Mouse (Mus musculus) left cerebral cortex, adult 2 months (tissue): Measurements from ENCODE around the gene Smarce1. TPM values are rescaled to one million over a fixed set of nuclear protein-coding genes. Genes with fewer than 3 reads are reported as not detected.
A peak's percentile ranks its signal among the peaks of the same experiment; 100 is the strongest.
"Not testable (repeated sequence)": the region's sequence is repeated elsewhere in the genome, so short reads cannot be mapped to it uniquely, and the experiment has no call there.

ENCODE experiments used
- DNase-seq, 2 experiments: peaks; one replicate each; pipeline ENCODE4 v3.0.0; 2021 to 2022; ENCODE audit warnings: low spot score in 2 of 2, mixed read lengths in 1 of 2; ENCODE audit errors: extremely low spot score in 1 of 2
- H3K27ac ChIP-seq: fragments of 200-600 bp; 2 replicates; pipeline ENCODE4 v1.8.1; 2022
- H3K4me3 ChIP-seq: fragments of 200-600 bp; 2 replicates; pipeline ENCODE4 v1.8.1; 2022
- CTCF ChIP-seq: fragments of 200-600 bp; IDR thresholded peaks from 2 replicates; pipeline ENCODE4 v1.8.1; 2022; ENCODE audit warnings: antibody characterized with exemption, mild to moderate bottlenecking, moderate library complexity
- intact Hi-C: fragments of 180-260 bp; cut with DNase I; formaldehyde crosslinking; loops from one replicate; pipeline ENCODE4 v1.15.1; 2025
- total RNA-seq, 2 experiments: library from RNA; stranded (reverse); gene quantifications; 2 replicates each; pipeline ENCODE4 v1.2.3; 2021

Gene Smarce1
- total RNA-seq, 2 experiments from 2014 or later = 60.1 to 61.1 TPM

DNA sequence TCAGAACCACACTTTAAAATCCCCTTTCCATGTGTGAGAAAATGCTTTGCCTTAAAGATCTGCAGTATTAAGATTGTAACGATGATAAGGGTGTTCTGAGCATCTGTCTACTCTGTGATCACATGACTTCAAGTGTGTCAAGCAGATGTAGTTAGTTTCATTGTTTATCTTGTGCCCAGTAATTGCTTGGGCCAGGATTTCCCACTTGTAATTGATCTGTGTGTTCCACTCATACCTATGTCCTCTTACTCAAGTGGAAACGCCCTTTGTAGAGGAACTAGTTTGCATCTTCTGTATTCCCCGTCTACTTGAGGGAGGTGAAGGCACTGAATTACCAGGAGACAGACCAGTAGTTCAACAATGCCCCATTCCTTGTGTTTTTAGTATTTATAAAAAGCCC, 19.8 kb upstream of the Smarce1 start:
- H3K27ac ChIP-seq = peak overlapping the region; percentile 36
- no peak overlapping the region for H3K4me3 ChIP-seq
- intact Hi-C loops = loop anchor here (5.0 kb wide), 1 partner anchor 42 kb away; no protein-coding TSS in a partner anchor
- TF ChIP-seq CTCF = no peak
- no peak for DNase-seq

DNA sequence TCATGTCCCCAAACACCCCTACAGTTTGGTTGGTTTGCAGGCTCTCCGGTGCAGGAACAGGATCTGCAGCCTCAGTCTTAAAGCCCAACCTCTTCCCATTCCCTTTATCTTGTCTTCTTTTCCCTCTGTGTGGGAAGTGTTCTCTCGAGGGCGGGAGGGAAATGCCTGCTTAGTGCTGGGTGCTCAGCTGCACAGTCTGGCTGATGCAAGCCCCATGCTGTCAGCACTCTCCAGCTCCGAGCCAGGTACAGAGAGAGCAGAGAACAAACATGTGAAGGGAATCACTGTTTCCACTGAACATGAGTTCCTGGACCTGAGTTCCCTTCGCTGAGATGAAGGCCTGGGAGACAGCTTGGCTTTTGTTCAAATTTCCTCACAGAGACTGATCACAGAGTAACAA, 19.4 kb upstream of the Smarce1 start:
- peak; percentile 34 to 54 for DNase-seq
- peak overlapping the region; percentile 36 for H3K27ac ChIP-seq
- no peak overlapping the region for H3K4me3 ChIP-seq
- intact Hi-C loops = loop anchor here (5.0 kb wide), 1 partner anchor 42 kb away; no protein-coding TSS in a partner anchor
- no peak for TF ChIP-seq CTCF

DNA sequence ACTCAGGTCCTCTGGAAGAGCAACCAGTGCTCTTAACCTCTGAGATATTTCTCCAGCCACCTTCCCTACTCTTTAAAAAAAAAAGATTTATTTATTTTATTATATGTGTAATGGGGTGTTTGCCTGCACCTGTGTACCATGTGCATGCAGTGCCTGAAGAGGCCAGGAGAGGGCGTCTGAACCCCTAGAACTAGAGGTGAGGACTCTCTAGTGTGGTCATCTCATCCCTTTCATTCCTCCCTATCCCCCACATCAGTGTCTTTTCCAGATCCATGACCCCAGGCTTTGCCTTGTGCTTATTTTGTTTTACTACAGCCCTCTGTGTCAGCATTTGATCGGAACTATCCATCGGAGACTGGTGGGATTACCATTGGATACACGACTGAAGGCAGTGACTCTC, 18.3 kb upstream of the Smarce1 start:
- Histone ChIP-seq H3K4me3 (no peak overlapping the region), H3K27ac (no peak overlapping the region)
- no peak for DNase-seq
- intact Hi-C loops = no loop called here
- TF ChIP-seq CTCF = peak; percentile 52

DNA sequence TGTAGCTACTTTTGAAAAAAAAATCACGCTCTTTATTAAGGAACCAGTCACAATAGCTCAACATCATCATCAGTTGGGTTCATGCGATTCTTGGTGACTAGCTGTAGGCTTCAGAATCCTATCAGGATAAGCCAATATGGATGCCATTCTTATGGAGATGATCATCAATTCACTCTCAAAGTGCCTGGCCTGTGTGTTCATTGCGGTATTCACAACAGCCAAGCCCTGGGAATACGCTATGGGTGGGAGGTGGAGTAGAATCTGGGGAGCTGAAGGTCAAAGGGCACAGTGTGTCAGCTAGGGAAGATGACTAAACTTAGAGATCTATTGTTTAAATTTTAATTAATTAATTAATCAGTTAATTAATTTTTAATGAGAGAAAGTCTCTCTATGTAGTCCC, 17.1 kb upstream of the Smarce1 start:
- TF ChIP-seq CTCF = no peak
- intact Hi-C loops = no loop called here

GRCm38 (mm10) chr11:99244519-99244918, 13.7 kb upstream of the Smarce1 start:
- Histone ChIP-seq H3K4me3 (peak overlapping the region; percentile 67; the same call in 1 of the 2 replicates), H3K27ac (peak overlapping the region; percentile 93)
- DNase-seq, intact Hi-C loops: not testable (repeated sequence)
- peak; percentile 48 for TF ChIP-seq CTCF

More for the DNA sequence above, 17.1 kb upstream of the Smarce1 start:
- DNase-seq = no peak
- no peak overlapping the region for H3K27ac ChIP-seq
- H3K4me3 ChIP-seq = no peak overlapping the region

GRCm38 (mm10) chr11:99243820-99244374, 13.1 kb upstream of the Smarce1 start, which contains the start of gene Krt222:
TSS of gene Krt222 (minus strand) at chr11:99244085.
- peak; percentile 37 to 58 for DNase-seq
- intact Hi-C loops = no loop called here
- no peak for TF ChIP-seq CTCF
- H3K27ac ChIP-seq = peak within 1 kb of the TSS; percentile 93
- H3K4me3 ChIP-seq = peak within 1 kb of the TSS; percentile 67

GRCm38 (mm10) chr11:99243200-99243819, 12.5 kb upstream of the Smarce1 start:
- intact Hi-C loops = no loop called here
- TF ChIP-seq CTCF = no peak
- Histone ChIP-seq H3K27ac (peak overlapping the region; percentile 93), H3K4me3 (peak overlapping the region; percentile 67)
- DNase-seq = no peak

- Histone ChIP-seq H3K4me3 (no peak overlapping the region), H3K27ac (no peak overlapping the region)
- no peak for DNase-seq
- intact Hi-C loops = no loop called here
- TF ChIP-seq CTCF = no peak
Observed at GRCm38 (mm10) chr11:99242056-99242455, 11.2 kb upstream of the Smarce1 start.

GRCm38 (mm10) chr11:99238468-99238867, 7.7 kb upstream of the Smarce1 start:
- intact Hi-C loops = no loop called here
- no peak overlapping the region for H3K27ac ChIP-seq
- no peak overlapping the region for H3K4me3 ChIP-seq
- no peak for TF ChIP-seq CTCF
- no peak for DNase-seq

- no peak for TF ChIP-seq CTCF
- Histone ChIP-seq H3K4me3 (peak overlapping the region; percentile 90), H3K27ac (peak overlapping the region; percentile 98)
- intact Hi-C loops = no loop called here
- no peak for DNase-seq
Observed at GRCm38 (mm10) chr11:99231049-99231816, 416 bp upstream of the Smarce1 start.

- intact Hi-C loops = loop anchor here (10.0 kb wide), 1 partner anchor 1085 kb away; the partner anchor contains the start of gene Eif1
- H3K4me3 ChIP-seq = peak overlapping the region; percentile 90
Observed at GRCm38 (mm10) chr11:99229641-99230260, 1.1 kb downstream of the Smarce1 start.

GRCm38 (mm10) chr11:99226298-99226697, 4.5 kb downstream of the Smarce1 start:
- intact Hi-C loops = loop anchor here (10.0 kb wide), 1 partner anchor 1089 kb away; the partner anchor contains the start of gene Eif1
- no peak for DNase-seq
- no peak overlapping the region for H3K27ac ChIP-seq
- H3K4me3 ChIP-seq = no peak overlapping the region
- no peak for TF ChIP-seq CTCF

More at GRCm38 (mm10) chr11:99229641-99230260, 1.1 kb downstream of the Smarce1 start:
- peak overlapping the region; percentile 98 for H3K27ac ChIP-seq
- no peak for TF ChIP-seq CTCF
- no peak for DNase-seq
